Mouse (Mus musculus) bone marrow macrophage, adult 2 months (primary cell): Measurements from ENCODE around the gene Uqcrq.

ENCODE experiments used
- CTCF ChIP-seq: IDR thresholded peaks from 2 replicates; pipeline ENCODE4 v1.5.1; 2012; ENCODE audit warnings: low read depth, mild to moderate bottlenecking, low read length, moderate library complexity
- POLR2A ChIP-seq: IDR thresholded peaks from 2 replicates; pipeline ENCODE4 v1.6.1; 2012; ENCODE audit warnings: mild to moderate bottlenecking, low read depth, low read length, borderline replicate concordance

DNA sequence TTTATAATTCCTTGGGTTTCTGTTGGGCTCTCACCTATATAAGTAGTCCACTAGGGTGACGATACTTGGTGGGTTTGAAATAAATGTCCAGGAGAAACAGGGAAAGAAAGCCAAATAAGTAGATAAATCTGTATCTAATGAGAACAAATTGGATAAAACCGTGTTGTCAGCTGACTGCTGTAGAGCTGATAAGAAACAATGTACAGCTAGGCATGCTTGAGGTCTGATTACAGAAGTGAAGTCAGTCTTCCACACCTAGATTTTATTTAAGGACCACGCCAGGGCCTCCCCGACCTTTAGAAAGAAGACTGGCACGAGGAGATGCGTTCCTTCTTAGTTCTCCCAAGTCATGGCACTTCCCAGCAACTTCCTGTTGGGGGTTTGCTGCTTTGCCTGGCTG, 2.4 kb upstream of the Uqcrq start:
- TF ChIP-seq POLR2A (no peak), CTCF (no peak)
